Mouse (Mus musculus): ENCODE data around the gene Rnf212b. TPM values are rescaled to one million over a fixed set of nuclear protein-coding genes. Genes with fewer than 3 reads are reported as not detected.

Rnf212b gene
- polyA plus RNA-seq, 1 experiment from 2014 or later, result not detected

GRCm38 (mm10) chr14:54799686-54800085, 14.3 kb upstream of the Rnf212b start:
- Histone ChIP-seq H3K36me3 (no peaks in the 10 kb centered on the region), H3K27ac (no peak overlapping the region), H3K9ac (no peak overlapping the region), H3K4me2 (replicated peaks) (no peak overlapping the region), H3K4me1 (no peaks in the 10 kb centered on the region), H3K4me3 (no peak overlapping the region), H3K9me3 (no peaks in the 10 kb centered on the region), H3K27me3 (no peaks in the 10 kb centered on the region; the same call in 1 of the 2 replicates)
- ATAC-seq (ENCODE audit: insufficient number of reproducible peaks, insufficient read depth, low FRiP score, low TSS enrichment), result no peak
- 51% methylated on average over 10 of the region's 10 CpGs for WGBS

GRCm38 (mm10) chr14:54802428-54802827, 11.5 kb upstream of the Rnf212b start:
- no peak for ATAC-seq (ENCODE audit: insufficient number of reproducible peaks, insufficient read depth, low FRiP score, low TSS enrichment)
- WGBS, result 80% methylated on average over 4 of the region's 4 CpGs
- Histone ChIP-seq H3K4me3 (no peak overlapping the region), H3K27me3 (no peaks in the 10 kb centered on the region; the same call in 1 of the 2 replicates), H3K4me2 (replicated peaks) (no peak overlapping the region), H3K4me1 (no peaks in the 10 kb centered on the region), H3K9ac (no peak overlapping the region), H3K9me3 (no peaks in the 10 kb centered on the region), H3K27ac (no peak overlapping the region), H3K36me3 (no peaks in the 10 kb centered on the region)

- no peaks in the 10 kb centered on the region for H3K36me3 ChIP-seq
- no peak for ATAC-seq (ENCODE audit: insufficient number of reproducible peaks, insufficient read depth, low FRiP score, low TSS enrichment)
- no peaks in the 10 kb centered on the region for H3K4me1 ChIP-seq
- no peak overlapping the region for H3K9ac ChIP-seq
- no peaks in the 10 kb centered on the region for H3K9me3 ChIP-seq
- no peak overlapping the region for H3K4me2 ChIP-seq (replicated peaks)
- H3K4me3 ChIP-seq, result no peak overlapping the region
- H3K27ac ChIP-seq, result no peak overlapping the region
- no peaks in the 10 kb centered on the region for H3K27me3 ChIP-seq
- WGBS, result 83% methylated on average over 4 of the region's 4 CpGs
Measured at GRCm38 (mm10) chr14:54806124-54806523, 7.8 kb upstream of the Rnf212b start.

GRCm38 (mm10) chr14:54808718-54809667, 4.9 kb upstream of the Rnf212b start:
- Histone ChIP-seq H3K27ac (no peak overlapping the region), H3K4me1 (no peaks in the 10 kb centered on the region), H3K4me3 (no peak overlapping the region), H3K27me3 (no peaks in the 10 kb centered on the region), H3K4me2 (replicated peaks) (no peak overlapping the region), H3K9me3 (no peaks in the 10 kb centered on the region), H3K9ac (no peak overlapping the region), H3K36me3 (no peaks in the 10 kb centered on the region)
- 75% methylated on average over 4 of the region's 4 CpGs for whole genome bisulfite sequencing
- ATAC-seq (ENCODE audit: insufficient number of reproducible peaks, insufficient read depth, low FRiP score, low TSS enrichment), result no peak

- 79% methylated on average over 3 of the region's 3 CpGs for WGBS
- no peak overlapping the region for H3K27ac ChIP-seq
- H3K4me2 ChIP-seq (replicated peaks), result no peak overlapping the region
- H3K9me3 ChIP-seq, result no peaks in the 10 kb centered on the region
- H3K27me3 ChIP-seq, result no peaks in the 10 kb centered on the region
- no peak overlapping the region for H3K4me3 ChIP-seq
- no peak for ATAC-seq (ENCODE audit: insufficient number of reproducible peaks, insufficient read depth, low FRiP score, low TSS enrichment)
- no peak overlapping the region for H3K9ac ChIP-seq
- no peaks in the 10 kb centered on the region for H3K36me3 ChIP-seq
- H3K4me1 ChIP-seq, result no peaks in the 10 kb centered on the region
Measured at GRCm38 (mm10) chr14:54809668-54810033, 4.3 kb upstream of the Rnf212b start.

GRCm38 (mm10) chr14:54815737-54816136, 1.8 kb downstream of the Rnf212b start:
- H3K9ac ChIP-seq, result no peak overlapping the region
- no peak overlapping the region for H3K4me2 ChIP-seq (replicated peaks)
- no peak overlapping the region for H3K27ac ChIP-seq
- ATAC-seq (ENCODE audit: insufficient number of reproducible peaks, insufficient read depth, low FRiP score, low TSS enrichment), result no peak
- H3K9me3 ChIP-seq, result no peaks in the 10 kb centered on the region
- H3K4me1 ChIP-seq, result no peaks in the 10 kb centered on the region
- no peaks in the 10 kb centered on the region for H3K36me3 ChIP-seq
- no peaks in the 10 kb centered on the region for H3K27me3 ChIP-seq
- WGBS, result 71% methylated on average over 3 of the region's 3 CpGs
- H3K4me3 ChIP-seq, result no peak overlapping the region

- no peaks in the 10 kb centered on the region for H3K27me3 ChIP-seq
- no peaks in the 10 kb centered on the region for H3K36me3 ChIP-seq
- H3K9ac ChIP-seq, result no peak overlapping the region
- H3K9me3 ChIP-seq, result no peaks in the 10 kb centered on the region
- H3K27ac ChIP-seq, result no peak overlapping the region
- ATAC-seq (ENCODE audit: insufficient number of reproducible peaks, insufficient read depth, low FRiP score, low TSS enrichment), result no peak
- no peak overlapping the region for H3K4me2 ChIP-seq (replicated peaks)
- no peaks in the 10 kb centered on the region for H3K4me1 ChIP-seq
- 51% methylated on average over 2 of the region's 2 CpGs for WGBS
- no peak overlapping the region for H3K4me3 ChIP-seq
Measured at GRCm38 (mm10) chr14:54817791-54818190, 3.9 kb downstream of the Rnf212b start.

- H3K27me3 ChIP-seq, result no peaks in the 10 kb centered on the region
- H3K9ac ChIP-seq, result no peak overlapping the region
- no peaks in the 10 kb centered on the region for H3K36me3 ChIP-seq
- no peak overlapping the region for H3K27ac ChIP-seq
- no peaks in the 10 kb centered on the region for H3K4me1 ChIP-seq
- H3K4me2 ChIP-seq (replicated peaks), result no peak overlapping the region
- no peaks in the 10 kb centered on the region for H3K9me3 ChIP-seq
- no peak overlapping the region for H3K4me3 ChIP-seq
- 84% methylated on average over 2 of the region's 2 CpGs for WGBS
- no peak for ATAC-seq (ENCODE audit: insufficient number of reproducible peaks, insufficient read depth, low FRiP score, low TSS enrichment)
Measured at GRCm38 (mm10) chr14:54822301-54822700, 8.4 kb downstream of the Rnf212b start.

- no peaks in the 10 kb centered on the region for H3K4me1 ChIP-seq
- H3K9me3 ChIP-seq, result no peaks in the 10 kb centered on the region
- WGBS, result 79% methylated on average over 1 of the region's 1 CpGs
- H3K4me2 ChIP-seq (replicated peaks), result no peak overlapping the region
- no peak for ATAC-seq (ENCODE audit: insufficient number of reproducible peaks, insufficient read depth, low FRiP score, low TSS enrichment)
- no peak overlapping the region for H3K4me3 ChIP-seq
- no peak overlapping the region for H3K9ac ChIP-seq
- H3K27me3 ChIP-seq, result no peaks in the 10 kb centered on the region
- H3K27ac ChIP-seq, result no peak overlapping the region
- no peaks in the 10 kb centered on the region for H3K36me3 ChIP-seq
Measured at GRCm38 (mm10) chr14:54823716-54824115, 9.8 kb downstream of the Rnf212b start.

- H3K4me1 ChIP-seq, result no peaks in the 10 kb centered on the region
- WGBS, result 3% methylated on average over 4 of the region's 4 CpGs
- no peak overlapping the region for H3K4me2 ChIP-seq (replicated peaks)
- no peak overlapping the region for H3K4me3 ChIP-seq
- no peak overlapping the region for H3K27ac ChIP-seq
- no peaks in the 10 kb centered on the region for H3K36me3 ChIP-seq
- no peaks in the 10 kb centered on the region for H3K9me3 ChIP-seq
- no peaks in the 10 kb centered on the region for H3K27me3 ChIP-seq
- ATAC-seq (ENCODE audit: insufficient number of reproducible peaks, insufficient read depth, low FRiP score, low TSS enrichment), result no peak
- H3K9ac ChIP-seq, result no peak overlapping the region
Measured at GRCm38 (mm10) chr14:54843461-54843860, 29.5 kb downstream of the Rnf212b start.

- no peaks in the 10 kb centered on the region for H3K4me1 ChIP-seq
- ATAC-seq (ENCODE audit: insufficient number of reproducible peaks, insufficient read depth, low FRiP score, low TSS enrichment), result no peak
- no peak overlapping the region for H3K9ac ChIP-seq
- no peak overlapping the region for H3K27ac ChIP-seq
- H3K36me3 ChIP-seq, result peaks cover 26% of the 10 kb centered on the region
- H3K4me3 ChIP-seq, result no peak overlapping the region
- no peaks in the 10 kb centered on the region for H3K27me3 ChIP-seq
- no peak overlapping the region for H3K4me2 ChIP-seq (replicated peaks)
- H3K9me3 ChIP-seq, result no peaks in the 10 kb centered on the region
- WGBS, result 98% methylated on average over 3 of the region's 3 CpGs
Measured at GRCm38 (mm10) chr14:54855726-54856125, 41.8 kb downstream of the Rnf212b start.

GRCm38 (mm10) chr14:54856703-54857102, 42.8 kb downstream of the Rnf212b start:
- H3K27me3 ChIP-seq, result no peaks in the 10 kb centered on the region
- ATAC-seq (ENCODE audit: insufficient number of reproducible peaks, insufficient read depth, low FRiP score, low TSS enrichment), result no peak
- H3K36me3 ChIP-seq, result peaks cover 26% of the 10 kb centered on the region
- no peak overlapping the region for H3K4me3 ChIP-seq
- H3K27ac ChIP-seq, result no peak overlapping the region
- no peak overlapping the region for H3K9ac ChIP-seq
- no peak overlapping the region for H3K4me2 ChIP-seq (replicated peaks)
- WGBS, result 91% methylated on average over 7 of the region's 7 CpGs
- H3K4me1 ChIP-seq, result no peaks in the 10 kb centered on the region
- H3K9me3 ChIP-seq, result no peaks in the 10 kb centered on the region
